Mouse (Mus musculus): ENCODE results near the gene Gpatch8.
"Not testable (repeated sequence)": the region's sequence is repeated elsewhere in the genome, so short reads cannot be mapped to it uniquely, and the experiment has no call there.

- not testable (repeated sequence) for TF ChIP-seq FLI1 (IDR thresholded peaks at IDR 0.05; ENCODE audit: low read length); GATA1 (IDR thresholded peaks at IDR 0.05; ENCODE audit: borderline replicate concordance, low read length)
Measured at GRCm38 (mm10) chr11:102540286-102540685, 15.9 kb downstream of the Gpatch8 start.
